Mouse (Mus musculus): ENCODE data around the gene Mipol1. TPM values are rescaled to one million over a fixed set of nuclear protein-coding genes. Genes with fewer than 3 reads are reported as not detected.

The Mipol1 gene
- polyA plus RNA-seq, 1 experiment from 2014 or later = 7.3 TPM

DNA sequence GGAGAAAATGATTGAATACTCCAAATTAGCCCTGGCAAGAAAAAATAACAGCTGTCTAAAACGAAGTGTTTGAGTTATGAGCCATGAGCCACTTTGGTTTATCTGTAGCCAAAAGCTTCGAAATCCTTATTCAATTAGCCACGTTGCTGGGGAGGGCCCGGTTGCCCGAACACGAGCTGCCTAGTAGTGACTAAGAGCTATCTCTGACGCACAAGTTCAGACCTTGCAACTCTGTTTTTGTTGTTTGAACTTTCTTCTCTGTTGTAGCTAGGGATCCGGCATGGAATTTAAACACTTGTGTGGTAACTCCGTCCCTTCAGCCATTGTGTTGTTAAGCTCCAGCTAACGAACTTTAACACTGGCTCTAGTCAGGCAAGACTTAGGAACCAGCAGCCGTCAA is 278.7 kb downstream of the Mipol1 start:
- H3K9ac ChIP-seq (replicated peaks) = no peak overlapping the region
- no peak overlapping the region for H3K4me3 ChIP-seq
- no peak for ATAC-seq (replicated peaks)
- no peaks in the 10 kb centered on the region for H3K36me3 ChIP-seq
- H3K27me3 ChIP-seq = no peaks in the 10 kb centered on the region
- no peak overlapping the region for H3K4me2 ChIP-seq (replicated peaks)
- no peaks in the 10 kb centered on the region for H3K4me1 ChIP-seq
- no peak overlapping the region for H3K27ac ChIP-seq (replicated peaks)
- WGBS = 18% methylated on average over 11 of the region's 11 CpGs
- H3K9me3 ChIP-seq = no peaks in the 10 kb centered on the region

DNA sequence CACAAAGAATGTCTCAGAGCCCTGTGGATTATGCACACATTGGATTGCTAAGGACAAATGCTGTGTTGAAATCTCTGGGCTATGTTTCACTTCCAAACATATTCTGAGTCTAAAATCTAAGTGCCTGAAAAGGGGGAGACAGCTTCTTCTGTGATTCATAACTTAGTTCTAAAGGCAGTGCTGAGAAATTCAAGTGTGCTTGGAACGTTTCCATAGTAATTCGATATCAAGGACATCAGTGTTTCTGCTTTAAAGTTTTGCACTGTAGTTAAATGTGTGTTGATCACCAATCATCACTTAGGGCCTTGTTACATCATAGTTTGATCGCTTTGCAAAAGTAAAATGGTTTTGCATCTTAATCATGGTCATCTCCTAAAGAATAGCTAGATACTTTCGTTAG is 279.5 kb downstream of the Mipol1 start:
- Histone ChIP-seq H3K9ac (replicated peaks) (no peak overlapping the region), H3K4me2 (replicated peaks) (no peak overlapping the region), H3K27me3 (no peaks in the 10 kb centered on the region), H3K4me1 (no peaks in the 10 kb centered on the region), H3K4me3 (no peak overlapping the region), H3K27ac (replicated peaks) (no peak overlapping the region), H3K36me3 (no peaks in the 10 kb centered on the region), H3K9me3 (no peaks in the 10 kb centered on the region)
- WGBS = 80% methylated on average over 4 of the region's 4 CpGs
- ATAC-seq (replicated peaks) = no peak

DNA sequence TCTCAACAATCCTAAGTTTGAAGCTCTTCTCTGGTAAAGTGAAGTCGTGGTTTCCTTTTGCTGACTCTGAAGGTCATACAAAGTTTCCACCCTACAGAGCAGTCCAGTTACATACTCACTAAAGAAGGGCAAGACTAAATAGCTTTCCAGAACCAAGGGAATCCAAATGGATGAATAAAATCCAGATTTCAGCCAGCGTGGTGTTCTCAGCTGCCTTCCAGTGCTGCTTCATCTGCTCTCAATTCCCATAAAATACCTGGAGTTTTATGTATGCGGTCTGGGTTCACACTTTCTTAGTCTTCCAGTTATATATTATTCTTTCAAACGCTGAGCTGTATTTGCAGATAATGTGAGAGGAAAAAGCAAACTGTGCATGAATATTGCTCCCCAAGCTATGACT is 280.9 kb downstream of the Mipol1 start:
- H3K4me2 ChIP-seq (replicated peaks) = no peak overlapping the region
- 87% methylated on average over 4 of the region's 4 CpGs for WGBS
- no peaks in the 10 kb centered on the region for H3K36me3 ChIP-seq
- H3K9me3 ChIP-seq = no peaks in the 10 kb centered on the region
- no peak overlapping the region for H3K9ac ChIP-seq (replicated peaks)
- no peaks in the 10 kb centered on the region for H3K27me3 ChIP-seq
- no peak overlapping the region for H3K27ac ChIP-seq (replicated peaks)
- H3K4me3 ChIP-seq = no peak overlapping the region
- no peaks in the 10 kb centered on the region for H3K4me1 ChIP-seq
- ATAC-seq (replicated peaks) = no peak

DNA sequence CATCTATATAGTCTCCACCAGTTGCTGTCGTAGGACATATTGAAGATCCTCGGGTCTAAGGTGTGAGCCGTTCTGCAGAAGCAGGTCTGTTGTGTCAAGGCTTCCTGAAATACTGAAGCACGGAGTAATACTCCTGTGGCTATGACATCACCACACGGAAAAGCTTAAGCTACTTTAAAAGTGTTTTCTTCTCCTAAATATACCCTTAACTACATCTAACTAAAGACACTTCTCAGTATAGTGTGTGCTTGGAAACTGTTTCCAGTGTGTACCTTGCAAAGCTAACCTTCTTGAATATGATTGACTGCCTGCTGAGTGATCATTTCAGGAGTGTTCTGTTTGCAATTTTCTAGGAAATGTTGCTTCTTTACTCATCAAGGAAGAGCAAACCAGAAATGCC is 281.3 kb downstream of the Mipol1 start:
- H3K4me3 ChIP-seq = no peak overlapping the region

DNA sequence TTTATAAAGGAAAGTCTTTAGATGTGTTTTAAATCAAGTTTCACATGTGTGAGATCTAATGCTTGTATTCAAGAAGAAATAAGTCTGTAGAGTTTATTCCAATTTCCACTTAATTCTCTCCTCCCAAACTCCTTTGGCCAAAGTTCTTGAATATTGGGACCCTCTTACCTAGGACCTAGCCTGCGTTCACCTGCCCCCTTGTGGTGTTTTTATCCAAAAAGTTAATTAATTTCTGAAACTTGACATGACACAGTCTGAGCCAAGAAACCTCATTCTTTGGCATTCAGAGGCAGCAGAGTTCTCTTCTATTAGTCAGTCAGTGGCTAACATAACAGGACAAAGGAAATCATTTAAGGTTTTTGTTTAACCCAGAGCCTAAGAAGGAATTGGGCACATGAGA is 284.3 kb downstream of the Mipol1 start:
- no peak overlapping the region for H3K4me2 ChIP-seq (replicated peaks)
- no peaks in the 10 kb centered on the region for H3K9me3 ChIP-seq
- H3K9ac ChIP-seq (replicated peaks) = no peak overlapping the region
- no peak overlapping the region for H3K4me3 ChIP-seq
- H3K27me3 ChIP-seq = no peaks in the 10 kb centered on the region
- ATAC-seq (replicated peaks) = no peak
- no peak overlapping the region for H3K27ac ChIP-seq (replicated peaks)
- 22% methylated on average over 1 of the region's 1 CpGs for WGBS
- H3K4me1 ChIP-seq = no peaks in the 10 kb centered on the region
- no peaks in the 10 kb centered on the region for H3K36me3 ChIP-seq

More for the DNA sequence above, 281.3 kb downstream of the Mipol1 start:
- no peaks in the 10 kb centered on the region for H3K4me1 ChIP-seq
- no peaks in the 10 kb centered on the region for H3K36me3 ChIP-seq
- no peak overlapping the region for H3K9ac ChIP-seq (replicated peaks)
- ATAC-seq (replicated peaks) = no peak
- H3K27me3 ChIP-seq = no peaks in the 10 kb centered on the region
- no peak overlapping the region for H3K27ac ChIP-seq (replicated peaks)
- no peak overlapping the region for H3K4me2 ChIP-seq (replicated peaks)
- H3K9me3 ChIP-seq = no peaks in the 10 kb centered on the region
- 88% methylated on average over 5 of the region's 5 CpGs for WGBS

DNA sequence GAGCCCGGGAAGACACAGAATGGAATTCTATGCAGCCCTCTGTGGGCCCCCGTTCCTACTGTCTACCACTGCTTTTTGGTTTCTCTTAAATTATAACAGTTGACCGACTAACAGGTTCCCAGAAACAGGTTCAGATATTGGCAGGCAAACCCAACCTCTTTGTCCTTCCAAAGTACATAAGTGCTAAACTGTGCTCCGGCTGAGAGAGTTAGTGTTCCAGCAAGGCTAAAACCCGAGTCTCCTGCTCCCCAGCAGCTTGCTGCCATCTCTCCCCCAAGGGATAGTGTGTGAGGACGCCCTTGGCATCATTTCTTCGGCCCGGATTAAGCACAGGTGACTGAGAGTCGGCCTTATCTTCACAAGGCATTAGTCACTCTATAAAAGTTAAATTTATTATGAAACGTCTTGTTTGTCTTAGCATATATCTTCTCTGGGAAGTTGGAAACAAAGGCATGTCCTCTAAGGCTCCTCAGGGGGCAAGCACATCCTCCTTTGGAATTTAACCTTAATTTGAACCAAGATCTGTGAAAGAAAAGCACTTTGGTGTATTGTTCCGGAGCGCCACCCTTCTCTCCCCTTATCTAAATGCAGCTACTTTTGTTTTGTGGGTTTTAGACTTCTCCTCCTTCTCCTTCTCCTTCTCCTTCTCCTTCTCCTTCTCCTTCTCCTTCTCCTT is 285.6 kb downstream of the Mipol1 start:
- ATAC-seq (replicated peaks) = no peak
- no peaks in the 10 kb centered on the region for H3K9me3 ChIP-seq
- no peaks in the 10 kb centered on the region for H3K4me1 ChIP-seq
- H3K27ac ChIP-seq (replicated peaks) = no peak overlapping the region
- 44% methylated on average over 12 of the region's 12 CpGs for WGBS
- H3K27me3 ChIP-seq = no peaks in the 10 kb centered on the region
- H3K36me3 ChIP-seq = no peaks in the 10 kb centered on the region
- no peak overlapping the region for H3K4me2 ChIP-seq (replicated peaks)
- H3K9ac ChIP-seq (replicated peaks) = no peak overlapping the region
- no peak overlapping the region for H3K4me3 ChIP-seq

DNA sequence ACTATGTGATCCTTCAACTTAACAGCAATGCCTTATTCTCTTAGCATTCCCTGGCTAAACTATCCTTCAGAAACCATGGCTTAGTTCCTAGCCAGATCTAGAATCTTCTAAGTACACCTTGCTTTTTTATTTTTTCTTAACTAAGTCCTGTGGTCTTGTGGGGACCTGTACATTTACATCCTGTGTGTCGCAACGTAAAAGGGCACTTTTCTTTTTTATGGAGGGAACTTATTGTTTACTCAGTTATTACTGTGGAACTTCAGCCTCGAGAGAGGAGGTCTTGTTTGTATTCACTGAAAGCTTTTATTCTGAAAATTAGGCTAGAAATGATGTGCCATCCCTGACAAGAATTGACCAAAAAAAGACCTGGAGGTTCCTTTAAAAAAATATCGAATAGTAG is 298.1 kb downstream of the Mipol1 start:
- H3K36me3 ChIP-seq = no peaks in the 10 kb centered on the region

DNA sequence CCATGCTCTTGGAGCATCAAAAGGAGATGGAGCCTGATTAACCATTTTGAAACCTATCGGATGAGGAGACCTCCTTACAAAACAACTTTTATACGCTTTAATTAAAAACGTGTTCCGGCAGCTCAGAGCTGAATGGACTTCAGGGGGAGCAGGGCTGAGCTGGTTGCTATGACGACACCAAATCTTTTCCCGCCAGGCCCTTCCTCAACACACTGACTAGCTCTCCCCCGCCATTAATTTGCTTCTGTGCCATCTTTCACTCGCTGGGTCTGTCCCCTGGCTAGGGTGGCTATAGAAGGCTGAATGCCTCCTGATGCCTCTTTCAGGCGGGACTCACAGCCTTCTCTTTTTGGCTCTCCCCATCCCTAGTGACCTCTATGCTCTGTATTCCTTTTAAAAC is 300.2 kb downstream of the Mipol1 start:
- Histone ChIP-seq H3K36me3 (no peaks in the 10 kb centered on the region), H3K27ac (replicated peaks) (no peak overlapping the region), H3K9ac (replicated peaks) (no peak overlapping the region), H3K4me2 (replicated peaks) (no peak overlapping the region), H3K9me3 (no peaks in the 10 kb centered on the region), H3K27me3 (peaks cover 43% of the 10 kb centered on the region), H3K4me1 (peaks cover 10% of the 10 kb centered on the region), H3K4me3 (no peak overlapping the region)
- peak; percentile 51; the same call in 1 of the 2 replicates for ATAC-seq (replicated peaks)
- 1% methylated on average over 9 of the region's 9 CpGs for WGBS

More for the DNA sequence above, 298.1 kb downstream of the Mipol1 start:
- Histone ChIP-seq H3K4me1 (0 out of 2 replicates have a peak, but pooled peaks cover 3% of the 10 kb centered on the region), H3K4me3 (no peak overlapping the region), H3K9me3 (no peaks in the 10 kb centered on the region), H3K27me3 (peaks cover 23% of the 10 kb centered on the region), H3K4me2 (replicated peaks) (no peak overlapping the region), H3K27ac (replicated peaks) (no peak overlapping the region), H3K9ac (replicated peaks) (no peak overlapping the region)
- ATAC-seq (replicated peaks) = no peak
- WGBS = 81% methylated on average over 4 of the region's 4 CpGs

DNA sequence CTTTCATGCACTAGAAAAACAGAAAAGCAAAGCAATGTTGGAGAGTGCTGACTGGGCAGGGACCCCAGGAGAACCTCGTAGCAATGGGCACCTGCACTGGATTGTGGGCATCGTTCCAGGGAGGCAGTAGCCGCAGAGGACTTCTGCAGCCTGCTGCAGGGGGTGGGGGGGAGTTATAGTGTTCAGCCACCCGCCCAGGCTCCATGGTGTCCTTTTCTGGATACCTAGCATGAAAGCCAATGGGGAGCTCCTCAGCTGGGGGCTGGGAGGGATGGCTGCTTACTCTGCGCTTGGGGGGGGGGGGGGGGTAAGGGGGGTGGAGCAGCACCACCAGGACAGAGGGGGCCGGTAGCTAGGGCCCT is 304.3 kb downstream of the Mipol1 start:
- H3K36me3 ChIP-seq = no peaks in the 10 kb centered on the region
- 0 out of 2 replicates have a peak, but pooled peaks have one; percentile 4 for ATAC-seq (replicated peaks)
- WGBS = 4% methylated on average over 5 of the region's 6 CpGs
- H3K4me3 ChIP-seq = no peak overlapping the region
- no peak overlapping the region for H3K9ac ChIP-seq (replicated peaks)
- no peaks in the 10 kb centered on the region for H3K9me3 ChIP-seq
- peaks cover 24% of the 10 kb centered on the region for H3K4me1 ChIP-seq
- H3K27me3 ChIP-seq = peaks cover 73% of the 10 kb centered on the region
- H3K27ac ChIP-seq (replicated peaks) = no peak overlapping the region
- no peak overlapping the region; the same call in 1 of the 2 replicates for H3K4me2 ChIP-seq (replicated peaks)

DNA sequence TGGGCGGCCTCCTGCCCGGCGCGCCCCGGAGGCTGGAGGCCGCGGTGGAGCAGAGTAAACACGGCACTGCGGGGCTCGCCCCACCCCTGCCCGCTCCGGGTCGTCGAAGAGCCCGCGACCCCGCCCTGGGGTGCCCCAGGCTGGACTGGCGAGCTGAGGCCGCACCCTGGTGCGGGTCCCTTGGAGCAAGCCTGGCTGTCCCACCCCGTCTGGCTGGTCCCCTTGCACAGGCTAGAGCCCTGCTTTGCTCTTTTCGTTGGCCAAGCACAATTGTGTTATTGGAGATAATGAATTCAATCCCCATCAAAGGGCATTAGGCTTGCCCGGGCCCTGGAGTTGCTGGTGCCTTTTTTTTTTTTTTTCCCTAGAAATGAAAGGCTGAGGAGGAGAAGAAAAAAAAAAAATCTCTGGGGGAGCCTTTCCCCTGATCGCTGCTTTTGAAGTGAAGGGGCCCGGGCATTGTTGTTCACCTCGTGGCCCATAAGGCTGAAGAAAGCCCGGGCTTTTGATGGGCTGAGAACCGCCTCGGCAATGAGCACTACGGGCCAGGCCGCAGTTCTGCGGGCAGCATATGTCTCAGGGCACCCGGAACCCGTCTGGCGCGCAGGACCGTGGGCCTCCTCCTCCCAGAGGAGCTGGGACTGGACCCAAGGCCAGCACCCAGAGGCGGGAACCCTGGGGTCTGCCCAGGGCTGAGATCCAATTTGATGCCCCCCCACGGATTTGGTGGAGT is 304.8 kb downstream of the Mipol1 start:
- under 1% methylated on average over 32 of the region's 39 CpGs for WGBS
- no peaks in the 10 kb centered on the region for H3K36me3 ChIP-seq
- peaks cover 24% of the 10 kb centered on the region for H3K4me1 ChIP-seq
- no peak overlapping the region for H3K27ac ChIP-seq (replicated peaks)
- peak; percentile 74 for ATAC-seq (replicated peaks)
- H3K4me3 ChIP-seq = no peak overlapping the region
- peaks cover 79% of the 10 kb centered on the region for H3K27me3 ChIP-seq
- no peak overlapping the region for H3K9ac ChIP-seq (replicated peaks)
- H3K9me3 ChIP-seq = no peaks in the 10 kb centered on the region
- no peak overlapping the region; the same call in 1 of the 2 replicates for H3K4me2 ChIP-seq (replicated peaks)

DNA sequence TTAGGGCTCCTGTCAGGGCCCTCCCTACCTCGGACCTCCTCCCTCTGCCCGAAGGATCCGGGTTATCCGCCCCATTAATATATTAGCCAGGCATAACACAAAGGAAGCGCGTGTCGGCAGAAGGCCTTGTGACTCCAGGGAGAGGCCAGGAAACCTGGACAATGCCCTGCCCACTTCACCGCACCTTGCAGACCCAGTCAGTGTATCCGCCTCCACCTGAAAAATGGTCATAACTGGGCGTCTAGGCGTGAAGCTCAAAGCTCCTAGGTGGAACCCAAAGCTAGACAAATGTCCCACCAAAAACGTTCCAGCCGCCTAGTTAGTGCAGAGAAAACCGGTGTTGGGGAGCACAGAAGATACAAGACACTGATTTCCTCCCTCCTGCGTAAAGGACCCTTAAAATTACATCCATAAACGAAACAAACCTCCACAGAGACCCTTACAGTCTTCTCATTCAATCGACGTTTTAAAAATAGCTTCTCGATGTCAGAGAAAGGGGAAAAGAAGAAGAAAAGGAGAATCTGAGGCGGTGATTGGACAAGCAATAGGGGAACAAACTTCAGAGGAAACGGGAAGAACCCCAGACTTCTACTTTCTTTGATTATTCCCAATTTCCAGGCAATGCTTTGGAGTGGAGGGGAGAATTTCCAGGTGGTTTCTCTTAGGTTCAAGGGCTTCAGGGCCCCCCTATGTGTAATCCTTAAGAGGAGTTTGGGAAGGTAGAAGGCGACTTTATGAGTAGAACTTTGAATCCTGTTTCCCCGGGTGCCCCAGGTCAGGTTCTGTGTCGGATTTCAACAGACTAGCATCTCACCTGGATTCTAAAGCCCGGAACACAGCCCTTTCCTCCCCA is 306.1 kb downstream of the Mipol1 start:
- peaks cover 21% of the 10 kb centered on the region for H3K4me1 ChIP-seq
- WGBS = 2% methylated on average over 25 of the region's 25 CpGs
- no peak overlapping the region for H3K9ac ChIP-seq (replicated peaks)
- H3K4me2 ChIP-seq (replicated peaks) = no peak overlapping the region
- no peak overlapping the region for H3K4me3 ChIP-seq
- H3K27ac ChIP-seq (replicated peaks) = no peak overlapping the region
- H3K36me3 ChIP-seq = no peaks in the 10 kb centered on the region
- no peak for ATAC-seq (replicated peaks)
- H3K27me3 ChIP-seq = peaks cover 81% of the 10 kb centered on the region
- no peaks in the 10 kb centered on the region for H3K9me3 ChIP-seq

All from forebrain, embryonic 15.5 days (tissue).